Mouse (Mus musculus): ENCODE data around the gene Ipo7.
"Not testable (repeated sequence)": the region's sequence is repeated elsewhere in the genome, so short reads cannot be mapped to it uniquely, and the experiment has no call there.

The Ipo7 gene

GRCm38 (mm10) chr7:110018631-110019482, 783 bp downstream of the Ipo7 start:
- DNase-seq (ENCODE audit: low spot score in 2 of 2) = peak; percentile 54 to 65

DNA sequence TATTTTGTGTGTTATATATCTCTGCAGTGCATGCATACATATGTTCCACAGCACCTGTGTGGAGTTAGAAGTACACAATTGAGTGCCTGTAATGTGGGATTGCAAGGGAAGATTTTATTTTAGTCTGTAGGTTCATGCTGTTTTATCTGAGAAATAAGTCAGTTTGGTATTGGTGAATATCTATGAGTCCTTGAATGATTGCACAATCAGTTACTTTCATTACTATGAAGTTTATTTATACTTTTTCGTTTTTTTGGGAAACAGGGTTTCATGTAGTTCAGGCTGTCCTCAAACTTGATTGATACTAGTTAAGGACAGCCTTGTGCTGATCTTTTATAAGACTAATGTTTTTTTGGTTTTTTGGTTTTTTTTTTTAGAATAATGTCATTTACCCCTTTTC, 5.5 kb downstream of the Ipo7 start:
- DNase-seq (ENCODE audit: low spot score in 2 of 2) = no peak

DNA sequence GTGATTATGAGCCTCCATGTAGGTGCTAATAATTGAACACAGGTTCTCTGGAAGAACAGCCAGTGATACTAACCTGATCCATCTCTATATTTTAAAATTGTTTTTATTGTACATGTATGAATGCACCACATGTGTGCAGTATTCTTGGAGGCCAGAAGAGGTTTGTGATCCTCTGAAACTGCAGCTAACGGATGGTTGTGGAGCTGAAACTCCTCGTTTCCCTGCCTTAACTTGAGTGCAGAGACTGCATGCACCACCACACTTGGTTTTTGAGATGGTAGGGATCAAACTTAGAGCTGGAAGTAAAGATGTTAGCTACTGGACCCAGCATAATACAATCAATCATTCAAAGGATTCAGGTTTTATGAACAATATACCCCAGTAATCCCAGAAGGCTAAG, 8.5 kb downstream of the Ipo7 start:
- DNase-seq (ENCODE audit: low spot score in 2 of 2) = no peak

GRCm38 (mm10) chr7:110028826-110029225, 10.8 kb downstream of the Ipo7 start:
- no peak for DNase-seq (ENCODE audit: low spot score in 2 of 2)

DNA sequence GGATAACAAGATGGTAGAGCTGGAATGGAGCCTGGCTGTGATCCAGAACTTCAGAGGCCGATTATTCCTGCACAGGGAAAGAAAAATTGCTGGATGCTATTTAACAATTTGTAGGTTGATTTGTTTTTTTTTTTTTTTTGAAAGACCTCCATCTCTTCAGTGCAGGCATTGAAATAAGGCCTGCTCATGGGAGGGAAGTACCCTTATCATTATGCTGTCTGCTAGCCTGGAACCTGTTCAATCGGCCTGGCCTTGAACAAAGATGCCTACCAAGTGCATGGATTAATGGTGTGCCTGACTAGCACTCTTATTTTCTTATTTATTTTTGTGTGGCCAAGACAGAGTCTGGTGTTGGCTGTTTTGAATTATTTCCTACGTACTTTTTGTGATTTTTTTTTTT, 12.3 kb downstream of the Ipo7 start:
- DNase-seq (ENCODE audit: low spot score in 2 of 2) = no peak

- not testable (repeated sequence) for DNase-seq (ENCODE audit: low spot score in 2 of 2)
Measured at GRCm38 (mm10) chr7:110057723-110058122, 39.6 kb downstream of the Ipo7 start.

DNA sequence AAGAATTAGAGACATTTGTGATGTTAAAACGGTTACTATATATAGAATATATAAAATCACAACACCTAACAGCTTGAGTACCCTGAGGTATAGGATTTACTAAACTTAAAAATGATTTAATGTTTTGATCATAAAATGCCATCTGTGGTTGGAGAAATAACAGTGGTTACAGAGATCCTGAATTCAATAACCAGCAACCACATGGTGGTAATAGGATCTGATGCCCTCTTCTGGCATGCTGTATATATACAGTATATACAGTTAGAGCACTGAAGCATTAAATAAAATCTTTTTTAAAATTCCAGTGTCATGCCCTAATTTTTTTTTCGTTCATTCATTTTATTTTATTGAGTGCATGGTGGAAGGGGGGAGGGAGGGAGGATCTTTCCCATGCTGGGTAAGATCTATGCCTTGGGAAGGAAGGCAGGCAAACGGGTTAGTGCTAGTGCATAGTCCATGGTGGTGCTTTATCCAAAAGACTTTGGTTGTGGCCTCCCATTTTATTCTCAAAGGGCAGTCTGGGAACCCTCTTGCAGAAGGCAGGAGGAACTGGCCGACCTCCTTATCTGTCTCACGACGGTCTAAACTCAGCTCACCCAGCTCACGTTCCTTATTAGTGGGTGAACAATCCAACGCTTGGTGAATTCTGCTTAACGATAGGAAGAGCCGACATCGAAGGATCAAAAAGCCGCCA, 41.2 kb downstream of the Ipo7 start:
- DNase-seq (ENCODE audit: low spot score in 2 of 2) = peak; percentile 30 to 33

DNA sequence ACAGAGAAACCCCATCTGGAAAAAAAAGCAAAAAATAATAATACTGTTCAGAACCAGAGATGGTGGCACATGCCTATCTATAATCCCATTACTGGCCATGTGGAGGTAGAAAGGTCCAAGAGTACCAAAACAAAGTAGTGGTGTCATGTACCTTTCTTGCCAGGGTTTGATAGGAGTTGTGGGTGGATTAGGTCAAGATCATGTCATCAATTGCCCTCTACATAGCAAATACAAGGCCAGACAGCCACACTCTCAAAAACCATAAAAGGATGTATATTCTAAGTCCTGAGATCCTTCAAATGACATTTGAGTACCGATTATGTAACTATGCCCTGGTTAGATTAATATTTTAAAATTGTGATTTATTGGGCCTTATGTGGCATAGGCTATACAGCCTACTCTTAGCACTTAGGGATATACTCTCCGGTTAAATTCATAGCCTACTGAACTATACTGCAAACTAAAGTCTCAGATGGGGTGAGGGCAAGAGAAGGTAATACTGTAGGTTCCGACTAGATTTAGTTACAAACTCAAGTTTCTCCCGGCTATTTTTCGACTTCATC, 42.1 kb downstream of the Ipo7 start:
- DNase-seq (ENCODE audit: low spot score in 2 of 2) = no peak

DNA sequence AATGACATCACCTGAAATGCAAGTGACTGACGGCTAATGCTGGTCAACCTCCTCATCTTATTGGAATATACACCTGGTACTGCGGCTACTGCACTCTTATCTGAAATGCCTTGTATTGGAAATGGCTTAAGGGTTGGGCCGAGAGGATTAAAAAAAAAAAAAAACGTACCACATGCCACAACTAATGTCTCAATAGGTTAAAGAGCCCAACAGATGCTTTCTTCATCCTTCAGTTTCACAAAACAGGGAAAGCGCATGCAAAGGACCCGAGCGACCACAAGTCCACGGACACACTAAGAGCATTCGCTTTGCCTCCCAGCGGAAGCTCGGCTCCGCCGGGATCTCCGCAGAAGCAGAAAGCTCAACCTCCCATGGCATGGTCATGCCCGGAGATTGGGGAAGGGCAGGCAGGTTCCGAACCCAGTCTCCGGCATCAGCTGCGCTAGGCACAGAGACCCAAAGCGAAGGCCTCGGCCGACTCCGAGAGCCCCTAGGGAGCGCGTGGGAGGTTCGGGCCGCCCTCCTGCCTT, 42.7 kb downstream of the Ipo7 start:
- no peak for DNase-seq (ENCODE audit: low spot score in 2 of 2)

- DNase-seq (ENCODE audit: low spot score in 2 of 2) = peak; percentile 100
Measured at GRCm38 (mm10) chr7:110061199-110061751, 43.2 kb downstream of the Ipo7 start, which contains the start of gene Zfp143. Zfp143 (plus strand) TSS chr7:110061217.

DNA sequence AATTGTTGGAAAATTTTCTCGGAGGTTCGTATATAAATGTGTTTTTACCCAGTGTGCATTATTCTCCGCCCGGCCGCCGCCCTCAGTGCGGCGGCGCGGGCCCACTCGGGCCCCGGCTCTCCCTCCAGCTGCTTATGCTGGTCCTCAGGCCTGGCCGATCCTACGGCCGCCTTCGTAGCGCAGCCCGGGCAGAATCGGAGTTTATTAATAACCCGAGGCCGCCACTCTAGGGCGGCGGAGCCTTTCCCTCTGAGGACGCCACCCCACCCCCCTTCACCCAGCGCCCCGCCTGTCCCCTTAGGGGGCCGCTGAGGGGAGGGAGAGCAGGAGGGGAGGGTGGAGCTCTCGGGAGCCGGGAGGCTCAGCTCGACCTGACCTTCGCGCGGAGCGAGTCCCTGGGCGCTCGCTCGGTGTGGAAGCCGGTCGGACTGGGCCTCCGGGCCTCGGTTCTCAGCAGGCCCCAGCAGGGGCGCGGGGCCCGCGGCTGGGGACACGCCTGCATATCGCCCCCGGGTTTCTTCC, 43.7 kb downstream of the Ipo7 start:
- peak; percentile 86 to 87 for DNase-seq (ENCODE audit: low spot score in 2 of 2)

GRCm38 (mm10) chr7:110063731-110064130, 45.7 kb downstream of the Ipo7 start:
- no peak for DNase-seq (ENCODE audit: low spot score in 2 of 2)

DNA sequence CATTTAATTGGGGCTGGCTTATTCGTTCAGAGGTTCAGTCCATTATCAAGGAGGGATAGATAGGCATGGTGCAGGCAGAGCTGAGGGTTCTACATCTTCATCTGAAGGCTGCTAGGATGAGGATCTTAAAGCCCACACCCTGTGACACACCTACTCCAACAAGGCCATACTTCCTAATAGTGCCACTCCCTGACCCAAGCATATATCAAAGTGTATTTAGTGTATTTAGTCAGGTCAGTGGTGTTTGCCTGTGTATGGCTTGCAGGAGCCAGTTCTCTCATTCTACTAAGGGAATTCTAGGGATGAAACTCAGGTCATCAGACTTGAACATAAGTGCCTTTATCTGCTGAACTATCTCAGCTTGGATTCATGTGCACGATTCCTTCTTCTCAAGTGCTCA, 51.0 kb downstream of the Ipo7 start:
- no peak for DNase-seq (ENCODE audit: low spot score in 2 of 2)

DNA sequence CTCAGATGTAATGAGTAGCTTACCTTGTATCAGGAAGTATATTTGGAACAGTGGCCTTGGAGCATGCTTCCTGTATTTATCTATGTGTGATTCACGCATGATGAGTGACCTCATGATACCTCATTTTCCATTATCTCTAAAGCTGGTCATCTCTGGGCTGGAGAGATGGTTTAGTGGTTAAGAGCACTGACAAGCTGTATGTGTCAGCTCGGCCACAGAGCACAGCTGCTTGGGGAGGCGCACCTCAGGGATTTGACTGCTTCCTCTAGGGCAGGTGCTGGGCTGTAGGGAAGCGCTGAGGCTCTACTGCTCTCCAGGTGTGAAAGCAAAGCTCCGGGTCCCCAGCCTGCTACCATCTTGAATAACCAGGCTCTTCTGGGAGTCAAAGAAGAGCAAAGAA, 60.1 kb downstream of the Ipo7 start:
- DNase-seq (ENCODE audit: low spot score in 2 of 2) = no peak

GRCm38 (mm10) chr7:110083386-110084165, 65.5 kb downstream of the Ipo7 start:
- DNase-seq (ENCODE audit: low spot score in 2 of 2) = peak; percentile 49 to 61

GRCm38 (mm10) chr7:110085217-110085616, 67.1 kb downstream of the Ipo7 start:
- no peak for DNase-seq (ENCODE audit: low spot score in 2 of 2)

GRCm38 (mm10) chr7:110087914-110088313, 69.8 kb downstream of the Ipo7 start:
- no peak for DNase-seq (ENCODE audit: low spot score in 2 of 2)

DNA sequence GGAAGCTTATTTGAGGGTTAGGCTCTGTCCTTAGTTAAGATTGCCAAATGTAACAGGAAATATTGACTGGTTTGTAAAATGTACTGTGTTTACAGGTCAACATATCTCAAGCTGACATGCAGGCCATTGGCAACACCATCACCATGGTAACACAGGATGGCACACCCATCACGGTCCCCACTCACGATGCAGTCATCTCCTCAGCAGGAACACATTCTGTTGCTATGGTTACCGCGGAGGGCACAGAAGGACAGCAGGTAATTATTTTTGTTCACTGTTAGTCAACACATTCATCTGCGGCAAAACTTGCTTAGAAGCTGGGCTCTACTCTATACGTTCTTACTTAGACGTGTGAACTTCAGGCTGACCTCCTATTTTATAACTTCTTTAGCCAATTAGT, 73.6 kb downstream of the Ipo7 start:
- peak; percentile 65 to 83 for DNase-seq (ENCODE audit: low spot score in 2 of 2)

DNA sequence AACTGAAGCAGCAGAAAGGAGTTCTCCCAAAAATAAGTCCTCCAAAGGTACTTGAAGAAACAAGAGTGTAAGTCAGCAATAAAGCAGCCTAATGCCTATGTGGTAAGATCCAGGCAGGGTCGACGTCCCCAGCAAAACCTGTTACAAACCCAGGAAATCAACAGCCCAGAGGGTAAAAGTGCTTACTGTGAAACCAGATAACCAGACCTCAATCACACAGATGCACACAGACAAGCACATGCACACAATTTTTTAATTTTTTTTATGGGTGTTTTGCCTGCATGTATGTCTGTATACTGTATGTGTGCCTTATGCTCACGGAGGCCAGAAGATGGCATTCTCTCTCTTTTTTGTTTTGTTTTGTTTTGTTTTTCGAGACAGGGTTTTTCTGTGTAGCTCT, 78.3 kb downstream of the Ipo7 start:
- no peak for DNase-seq (ENCODE audit: low spot score in 2 of 2)

DNA sequence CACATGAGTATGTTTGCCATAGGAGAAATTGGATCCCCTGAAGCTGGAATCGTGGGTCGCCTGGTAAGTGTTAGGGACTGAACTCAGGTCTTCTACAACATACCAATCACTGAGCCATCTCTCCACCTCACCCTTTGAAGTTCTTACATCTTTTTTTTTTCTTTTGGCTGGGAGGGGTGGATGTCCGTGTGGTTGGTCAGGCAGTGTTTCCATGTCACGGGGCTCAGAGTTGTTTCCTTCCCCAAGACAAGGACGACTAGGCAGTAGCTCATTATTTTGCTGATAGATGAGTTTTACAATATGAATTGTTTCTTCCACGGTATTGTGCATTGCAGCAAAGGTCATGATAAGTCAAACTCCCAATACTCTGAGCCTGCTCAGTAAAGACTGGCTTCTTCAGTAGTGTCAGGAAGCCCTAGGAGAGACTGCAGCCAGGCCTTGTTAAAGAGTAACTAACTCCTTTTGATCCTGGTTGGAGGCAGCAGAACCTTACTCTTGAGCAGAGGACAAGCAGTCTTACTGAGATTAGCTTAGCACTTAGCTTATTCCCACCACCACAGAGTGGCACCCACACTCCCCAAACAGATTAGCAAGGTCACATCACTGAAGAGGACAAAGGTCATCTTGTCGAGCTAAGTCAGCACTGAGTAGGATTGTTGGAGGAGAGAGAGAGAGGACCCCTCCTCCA, 79.2 kb downstream of the Ipo7 start:
- no peak for DNase-seq (ENCODE audit: low spot score in 2 of 2)

- DNase-seq (ENCODE audit: low spot score in 2 of 2) = no peak
Measured at GRCm38 (mm10) chr7:110100854-110101253, 82.8 kb downstream of the Ipo7 start.
